Mouse (Mus musculus): ENCODE results near the gene Trpm6. TPM values are rescaled to one million over a fixed set of nuclear protein-coding genes. Genes with fewer than 3 reads are reported as not detected.
"Not testable (repeated sequence)": the region's sequence is repeated elsewhere in the genome, so short reads cannot be mapped to it uniquely, and the experiment has no call there.

Trpm6 gene
- not detected in 2 replicates for polyA plus RNA-seq (2012; ENCODE audit: insufficient read depth, insufficient read length, low replicate concordance, missing spikeins)

GRCm38 (mm10) chr19:18749598-18750339 is at the start of gene Trpm6:
Gene Trpm6 (plus strand): TSS chr19:18749983.
- H3K4me3 ChIP-seq (ENCODE audit: insufficient read depth, low read depth, low read length) = peak within 1 kb of the TSS; percentile 25
- WGBS = 8% methylated on average over 41 of the region's 41 CpGs
- peaks cover 7% of the 10 kb centered on the region for H3K4me1 ChIP-seq (ENCODE audit: control insufficient read depth, insufficient read depth, low read length)
- no peak within 1 kb of the TSS for H3K27ac ChIP-seq (ENCODE audit: insufficient read depth, low read depth, low read length)
- no peak for TF ChIP-seq CTCF (IDR thresholded peaks at IDR 0.05; ENCODE audit: insufficient read depth, low read depth, low read length)
- TF ChIP-seq POLR2A (IDR thresholded peaks at IDR 0.05; ENCODE audit: insufficient read depth, low read depth, low read length) = no peak

GRCm38 (mm10) chr19:18708101-18708500 is 41.7 kb upstream of the Trpm6 start:
- Histone ChIP-seq H3K4me1 (ENCODE audit: control insufficient read depth, insufficient read depth, low read length) (no peaks in the 10 kb centered on the region), H3K4me3 (ENCODE audit: insufficient read depth, low read depth, low read length) (no peak overlapping the region), H3K27ac (ENCODE audit: insufficient read depth, low read depth, low read length) (no peak overlapping the region)
- TF ChIP-seq POLR2A (IDR thresholded peaks at IDR 0.05; ENCODE audit: insufficient read depth, low read depth, low read length) (no peak), CTCF (IDR thresholded peaks at IDR 0.05; ENCODE audit: insufficient read depth, low read depth, low read length) (no peak)

- Histone ChIP-seq H3K4me3 (ENCODE audit: insufficient read depth, low read depth, low read length) (no peak overlapping the region), H3K4me1 (ENCODE audit: control insufficient read depth, insufficient read depth, low read length) (peaks cover 4% of the 10 kb centered on the region; the same call in 1 of the 2 replicates), H3K27ac (ENCODE audit: insufficient read depth, low read depth, low read length) (no peak overlapping the region)
- 76% methylated on average over 6 of the region's 6 CpGs for WGBS
- TF ChIP-seq POLR2A (IDR thresholded peaks at IDR 0.05; ENCODE audit: insufficient read depth, low read depth, low read length) = no peak
- no peak for TF ChIP-seq CTCF (IDR thresholded peaks at IDR 0.05; ENCODE audit: insufficient read depth, low read depth, low read length)
Observed at GRCm38 (mm10) chr19:18710903-18711302, 38.9 kb upstream of the Trpm6 start.

DNA sequence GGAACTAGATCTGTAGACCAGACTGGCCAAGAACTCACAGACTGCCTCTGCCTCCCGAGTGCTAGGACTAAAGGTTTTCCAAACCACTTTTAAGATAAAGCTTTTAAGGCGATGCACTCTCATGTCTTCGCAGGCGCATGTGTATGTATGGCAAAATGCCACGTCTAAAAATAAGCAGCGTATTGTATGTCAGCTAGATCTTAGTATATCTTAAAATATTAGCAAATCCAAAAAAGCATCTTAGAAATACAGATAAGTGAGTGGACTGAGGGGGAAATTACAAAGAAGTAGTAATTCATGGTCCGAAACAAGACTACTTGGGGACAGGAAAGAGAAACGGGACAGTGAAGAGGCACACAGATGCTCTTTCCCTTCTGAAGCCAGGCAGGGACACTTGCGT is 38.2 kb upstream of the Trpm6 start:
- no peak overlapping the region for H3K27ac ChIP-seq (ENCODE audit: insufficient read depth, low read depth, low read length)
- no peak for TF ChIP-seq POLR2A (IDR thresholded peaks at IDR 0.05; ENCODE audit: insufficient read depth, low read depth, low read length)
- TF ChIP-seq CTCF (IDR thresholded peaks at IDR 0.05; ENCODE audit: insufficient read depth, low read depth, low read length) = no peak
- WGBS = 73% methylated on average over 9 of the region's 9 CpGs
- no peak overlapping the region for H3K4me3 ChIP-seq (ENCODE audit: insufficient read depth, low read depth, low read length)
- H3K4me1 ChIP-seq (ENCODE audit: control insufficient read depth, insufficient read depth, low read length) = peaks cover 4% of the 10 kb centered on the region; the same call in 1 of the 2 replicates

- peak overlapping the region; percentile 97 for H3K27ac ChIP-seq (ENCODE audit: insufficient read depth, low read depth, low read length)
- 58% methylated on average over 16 of the region's 16 CpGs for WGBS
- no peak for TF ChIP-seq CTCF (IDR thresholded peaks at IDR 0.05; ENCODE audit: insufficient read depth, low read depth, low read length)
- no peak for TF ChIP-seq POLR2A (IDR thresholded peaks at IDR 0.05; ENCODE audit: insufficient read depth, low read depth, low read length)
- peak overlapping the region; percentile 93 for H3K4me3 ChIP-seq (ENCODE audit: insufficient read depth, low read depth, low read length)
- H3K4me1 ChIP-seq (ENCODE audit: control insufficient read depth, insufficient read depth, low read length) = peaks cover 4% of the 10 kb centered on the region; the same call in 1 of the 2 replicates
Observed at GRCm38 (mm10) chr19:18712153-18712865, 37.5 kb upstream of the Trpm6 start.

DNA sequence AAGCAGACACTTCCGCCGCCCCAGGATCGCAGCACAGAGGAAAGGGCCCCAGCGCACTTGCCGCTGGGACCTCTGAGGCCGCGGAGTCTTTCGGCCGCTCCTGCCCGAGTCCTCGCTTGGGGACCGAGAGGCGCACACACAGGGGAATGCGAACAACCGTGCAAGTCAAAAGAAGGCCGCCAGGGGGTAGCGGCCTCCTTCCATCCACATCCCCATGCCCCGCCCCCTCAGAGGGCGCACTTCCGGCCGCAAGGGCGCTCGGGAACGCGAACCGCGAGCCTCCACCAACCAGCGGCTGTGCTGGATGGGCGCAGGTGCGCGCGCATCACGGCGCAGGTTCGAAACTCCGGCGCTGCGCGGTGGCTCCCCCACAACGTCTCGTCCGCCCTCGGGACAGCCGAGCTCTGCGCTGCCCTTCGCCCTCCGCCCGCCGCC is 36.9 kb upstream of the Trpm6 start, which contains the start of gene D030056L22Rik:
D030056L22Rik (plus strand) TSS at position 328 of the 435 bp plus-strand sequence.
- Histone ChIP-seq H3K27ac (ENCODE audit: insufficient read depth, low read depth, low read length) (peak within 1 kb of the TSS; percentile 97), H3K4me1 (ENCODE audit: control insufficient read depth, insufficient read depth, low read length) (peaks cover 4% of the 10 kb centered on the region; the same call in 1 of the 2 replicates), H3K4me3 (ENCODE audit: insufficient read depth, low read depth, low read length) (peak within 1 kb of the TSS; percentile 93)
- WGBS = 0% methylated on average over 48 of the region's 49 CpGs
- TF ChIP-seq CTCF (IDR thresholded peaks at IDR 0.05; ENCODE audit: insufficient read depth, low read depth, low read length) (peak; percentile 71), POLR2A (IDR thresholded peaks at IDR 0.05; ENCODE audit: insufficient read depth, low read depth, low read length) (peak; percentile 68; the same call in 1 of the 2 replicates)

DNA sequence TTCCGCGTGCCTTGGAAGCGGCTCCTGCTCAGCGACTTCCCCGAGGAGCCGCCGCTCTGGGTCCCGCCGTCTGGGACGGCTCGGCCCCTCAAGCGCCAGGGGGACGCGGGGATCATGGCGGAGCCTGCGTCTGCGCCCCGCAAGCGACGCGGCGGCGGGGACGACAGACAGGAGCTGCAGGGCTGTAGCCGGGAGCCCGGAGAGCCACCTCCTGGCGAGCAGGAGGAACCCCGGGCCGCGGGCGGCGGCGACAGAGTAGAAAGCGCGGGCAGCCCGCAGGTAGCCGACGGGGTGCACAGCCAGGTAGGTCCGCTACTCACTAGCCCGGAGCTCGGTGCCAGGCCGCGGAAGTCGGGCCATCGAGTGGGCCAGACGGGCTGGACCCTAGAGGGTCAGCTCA is 36.4 kb upstream of the Trpm6 start:
- WGBS = 0% methylated on average over 46 of the region's 46 CpGs
- peak overlapping the region; percentile 28; the same call in 1 of the 2 replicates for H3K27ac ChIP-seq (ENCODE audit: insufficient read depth, low read depth, low read length)
- not testable (repeated sequence) for H3K4me1 ChIP-seq (ENCODE audit: control insufficient read depth, insufficient read depth, low read length)
- peak overlapping the region; percentile 93 for H3K4me3 ChIP-seq (ENCODE audit: insufficient read depth, low read depth, low read length)

- Histone ChIP-seq H3K4me3 (ENCODE audit: insufficient read depth, low read depth, low read length) (no peak overlapping the region), H3K27ac (ENCODE audit: insufficient read depth, low read depth, low read length) (no peak overlapping the region), H3K4me1 (ENCODE audit: control insufficient read depth, insufficient read depth, low read length) (peaks cover 4% of the 10 kb centered on the region; the same call in 1 of the 2 replicates)
- 28% methylated on average over 1 of the region's 1 CpGs for WGBS
- TF ChIP-seq CTCF (IDR thresholded peaks at IDR 0.05; ENCODE audit: insufficient read depth, low read depth, low read length) (no peak), POLR2A (IDR thresholded peaks at IDR 0.05; ENCODE audit: insufficient read depth, low read depth, low read length) (no peak)
Observed at GRCm38 (mm10) chr19:18716374-18716773, 33.4 kb upstream of the Trpm6 start.

GRCm38 (mm10) chr19:18720337-18720736 is 29.4 kb upstream of the Trpm6 start:
- no peak overlapping the region for H3K27ac ChIP-seq (ENCODE audit: insufficient read depth, low read depth, low read length)
- no peak for TF ChIP-seq CTCF (IDR thresholded peaks at IDR 0.05; ENCODE audit: insufficient read depth, low read depth, low read length)
- TF ChIP-seq POLR2A (IDR thresholded peaks at IDR 0.05; ENCODE audit: insufficient read depth, low read depth, low read length) = no peak
- H3K4me3 ChIP-seq (ENCODE audit: insufficient read depth, low read depth, low read length) = no peak overlapping the region
- H3K4me1 ChIP-seq (ENCODE audit: control insufficient read depth, insufficient read depth, low read length) = no peaks in the 10 kb centered on the region
- WGBS = 93% methylated on average over 3 of the region's 3 CpGs
